Mouse (Mus musculus): ENCODE data around the gene Rab43. TPM values are rescaled to one million over a fixed set of nuclear protein-coding genes. Genes with fewer than 3 reads are reported as not detected.

The Rab43 gene
- total RNA-seq, 2 experiments from 2014 or later: 134 to 177 TPM

Other genes with a start within 250 kb of the Rab43 start
- 6.5 and 8.4 TPM in 2 replicates for gene Prokr1, start 221.4 kb downstream of the Rab43 start, total RNA-seq (2015; ENCODE audit: low replicate concordance)
- gene Prokr1, start 221.4 kb downstream of the Rab43 start, total RNA-seq (2017; ENCODE audit: low replicate concordance): 5.4 and 6.2 TPM in 2 replicates
- 28.9 and 37.8 TPM in 2 replicates for gene Aplf, start 140.0 kb downstream of the Rab43 start, total RNA-seq (2015; ENCODE audit: low replicate concordance)
- 43.6 and 69.8 TPM in 2 replicates for gene Aplf, start 140.0 kb downstream of the Rab43 start, total RNA-seq (2017; ENCODE audit: low replicate concordance)
- not detected in 2 replicates for gene Efcc1, start 81.3 kb downstream of the Rab43 start, total RNA-seq (2015; ENCODE audit: low replicate concordance)
- gene Efcc1, start 81.3 kb downstream of the Rab43 start, total RNA-seq (2017; ENCODE audit: low replicate concordance): 0.08 TPM in 1 of 2 replicates, not detected in the other
- 32.4 and 58.3 TPM in 2 replicates for gene Gp9, start 34.1 kb downstream of the Rab43 start, total RNA-seq (2015; ENCODE audit: low replicate concordance)
- 11.4 and 18.4 TPM in 2 replicates for gene Gp9, start 34.1 kb downstream of the Rab43 start, total RNA-seq (2017; ENCODE audit: low replicate concordance)
- 1.8 and 4.2 TPM in 2 replicates for gene Gm45140, start 23.6 kb upstream of the Rab43 start, total RNA-seq (2015; ENCODE audit: low replicate concordance)
- 19.1 and 24.3 TPM in 2 replicates for gene Gm45140, start 23.6 kb upstream of the Rab43 start, total RNA-seq (2017; ENCODE audit: low replicate concordance)
- gene Isy1, start 26.6 kb upstream of the Rab43 start, total RNA-seq (2015; ENCODE audit: low replicate concordance): 11.5 and 20.1 TPM in 2 replicates
- gene Isy1, start 26.6 kb upstream of the Rab43 start, total RNA-seq (2017; ENCODE audit: low replicate concordance): 51.5 and 62.1 TPM in 2 replicates
- gene Cnbp, start 38.9 kb upstream of the Rab43 start, total RNA-seq (2015; ENCODE audit: low replicate concordance): 296 and 321 TPM in 2 replicates
- 347 and 417 TPM in 2 replicates for gene Cnbp, start 38.9 kb upstream of the Rab43 start, total RNA-seq (2017; ENCODE audit: low replicate concordance)
- 32.8 and 34.4 TPM in 2 replicates for gene Copg1, start 75.7 kb upstream of the Rab43 start, total RNA-seq (2015; ENCODE audit: low replicate concordance)
- gene Copg1, start 75.7 kb upstream of the Rab43 start, total RNA-seq (2017; ENCODE audit: low replicate concordance): 35.5 and 44.9 TPM in 2 replicates
- gene Hmces, start 101.8 kb upstream of the Rab43 start, total RNA-seq (2015; ENCODE audit: low replicate concordance): 13.0 and 21.4 TPM in 2 replicates
- gene Hmces, start 101.8 kb upstream of the Rab43 start, total RNA-seq (2017; ENCODE audit: low replicate concordance): 8.8 and 30.4 TPM in 2 replicates
- gene H1fx, start 169.5 kb upstream of the Rab43 start, total RNA-seq (2015; ENCODE audit: low replicate concordance): not detected in 2 replicates
- gene H1fx, start 169.5 kb upstream of the Rab43 start, total RNA-seq (2017; ENCODE audit: low replicate concordance): 0.39 TPM in 1 of 2 replicates, not detected in the other
- 119 and 121 TPM in 2 replicates for gene Rab7, start 233.1 kb upstream of the Rab43 start, total RNA-seq (2015; ENCODE audit: low replicate concordance)
- 34.7 and 43.0 TPM in 2 replicates for gene Rab7, start 233.1 kb upstream of the Rab43 start, total RNA-seq (2017; ENCODE audit: low replicate concordance)